19 mouse cellular contexts compared by ENCODE assay signal in the genomic region with DNA sequence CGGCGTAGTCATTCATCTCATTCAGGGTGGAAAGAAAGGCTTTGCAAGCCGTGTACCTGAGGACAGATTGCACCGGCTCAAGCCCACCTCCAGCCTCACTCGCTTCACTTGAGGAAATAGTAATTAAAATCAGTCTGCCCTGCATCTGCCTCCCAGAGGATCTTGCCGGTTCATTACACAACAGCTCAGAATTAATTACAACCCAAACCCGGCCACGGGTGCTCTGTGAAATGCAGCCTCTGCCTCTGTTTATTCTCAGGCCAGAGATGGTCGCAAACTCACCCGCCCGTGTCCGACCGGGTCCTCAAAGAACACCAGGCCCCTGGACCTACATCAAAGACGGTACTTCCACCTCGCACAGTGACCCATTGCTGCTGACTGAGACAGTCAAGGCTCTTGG. TPM values are rescaled to one million over a fixed set of nuclear protein-coding genes. Genes with fewer than 3 reads are reported as not detected.
A peak's percentile ranks its signal among the peaks of the same experiment; 100 is the strongest.
DNase-seq lines count a peak whose midpoint lies in the region; ATAC-seq and TF ChIP-seq lines count a peak whose summit lies in the region.
"Had no signal": no experiment of that assay in that cellular context is flagged by ENCODE, and none has a peak within 500 bp of the region (broad histone marks: within the 10 kb centered on the region; RNA-seq: fewer than 3 reads in every experiment).

No protein-coding gene starts in this region.

- H3K9ac ChIP-seq in neural tube, embryonic 13.5 days: no peak overlapping the region
- no peak overlapping the region for H3K9ac ChIP-seq in hindbrain, postnatal 0 days (replicated peaks; ENCODE audit: low read length)
- H3K9ac ChIP-seq: embryonic facial prominence, embryonic 15.5 days; forebrain, embryonic 12.5 days; heart, embryonic 13.5 days; limb, embryonic 13.5 days; liver, embryonic 14.5 days; midbrain, embryonic 13.5 days had no signal

- no peaks in the 10 kb centered on the region for H3K27me3 ChIP-seq in neural tube, embryonic 13.5 days
- H3K27me3 ChIP-seq in hindbrain, postnatal 0 days (ENCODE audit: insufficient read depth, low read length): no peaks in the 10 kb centered on the region
- H3K27me3 ChIP-seq in forebrain, embryonic 10.5 days (ENCODE audit: poor library complexity, severe bottlenecking): no peaks in the 10 kb centered on the region
- H3K27me3 ChIP-seq in heart, embryonic 10.5 days (ENCODE audit: insufficient read depth, poor library complexity, severe bottlenecking): no peaks in the 10 kb centered on the region
- H3K27me3 ChIP-seq: embryonic facial prominence, embryonic 15.5 days; forebrain, embryonic 12.5 days; heart, embryonic 13.5 days; limb, embryonic 13.5 days; midbrain, embryonic 13.5 days had no signal

- H3K9me3 ChIP-seq in neural tube, embryonic 13.5 days: no peaks in the 10 kb centered on the region
- no peaks in the 10 kb centered on the region for H3K9me3 ChIP-seq in hindbrain, postnatal 0 days (ENCODE audit: low read length)
- H3K9me3 ChIP-seq in forebrain, embryonic 10.5 days: no peaks in the 10 kb centered on the region
- no peaks in the 10 kb centered on the region for H3K9me3 ChIP-seq in heart, embryonic 10.5 days
- H3K9me3 ChIP-seq: embryonic facial prominence, embryonic 15.5 days; forebrain, embryonic 12.5 days; heart, embryonic 13.5 days; midbrain, embryonic 13.5 days had no signal

- H3K27ac ChIP-seq in neural tube, embryonic 13.5 days (replicated peaks): peak overlapping the region; percentile 54
- H3K27ac ChIP-seq in hindbrain, postnatal 0 days: peak overlapping the region; percentile 15; the same call in 1 of the 2 replicates
- no peak overlapping the region for H3K27ac ChIP-seq in forebrain, embryonic 10.5 days
- H3K27ac ChIP-seq in heart, embryonic 10.5 days: no peak overlapping the region
- H3K27ac ChIP-seq: embryonic facial prominence, embryonic 15.5 days; forebrain, embryonic 12.5 days; heart, embryonic 13.5 days; limb, embryonic 13.5 days; liver, embryonic 14.5 days; midbrain, embryonic 13.5 days had no signal

- peaks cover 4% of the 10 kb centered on the region; the same call in 1 of the 2 replicates for H3K4me1 ChIP-seq in neural tube, embryonic 13.5 days (replicated peaks)
- no peaks in the 10 kb centered on the region for H3K4me1 ChIP-seq in hindbrain, postnatal 0 days (ENCODE audit: insufficient read depth, low read length)
- peaks cover 14% of the 10 kb centered on the region; the same call in 1 of the 2 replicates for H3K4me1 ChIP-seq in forebrain, embryonic 10.5 days
- H3K4me1 ChIP-seq in heart, embryonic 10.5 days: peaks cover 16% of the 10 kb centered on the region
- H3K4me1 ChIP-seq: forebrain, embryonic 12.5 days had no signal

- no peak for ATAC-seq in neural tube, embryonic 13.5 days (ENCODE audit: low read depth)
- ATAC-seq in hindbrain, postnatal 0 days: 0 out of 2 replicates have a peak, but pooled peaks have one; percentile 15
- ATAC-seq: intestine, embryonic 16.5 days; midbrain, embryonic 13.5 days had no signal

- WGBS in neural tube, embryonic 13.5 days: 61% methylated on average over 15 of the region's 15 CpGs
- 55% methylated on average over 15 of the region's 15 CpGs for WGBS in hindbrain, postnatal 0 days
- 85% methylated on average over 15 of the region's 15 CpGs for WGBS in forebrain, embryonic 10.5 days
- 91% methylated on average over 15 of the region's 15 CpGs for WGBS in heart, embryonic 10.5 days

- TF ChIP-seq CTCF in hindbrain, postnatal 0 days (IDR thresholded peaks at IDR 0.05; ENCODE audit: low read depth): no peak

- peaks cover 9% of the 10 kb centered on the region for H3K36me3 ChIP-seq in neural tube, embryonic 13.5 days
- peaks cover 4% of the 10 kb centered on the region; the same call in 1 of the 2 replicates for H3K36me3 ChIP-seq in hindbrain, postnatal 0 days (ENCODE audit: insufficient read depth, low read length)
- H3K36me3 ChIP-seq in forebrain, embryonic 10.5 days (replicated peaks): peaks cover 13% of the 10 kb centered on the region
- peaks cover 20% of the 10 kb centered on the region for H3K36me3 ChIP-seq in heart, embryonic 10.5 days

- H3K4me2 ChIP-seq in neural tube, embryonic 13.5 days: no peak overlapping the region
- H3K4me2 ChIP-seq in hindbrain, postnatal 0 days (ENCODE audit: low read depth, low read length): no peak overlapping the region
- H3K4me2 ChIP-seq: embryonic facial prominence, embryonic 15.5 days; forebrain, embryonic 12.5 days; heart, embryonic 13.5 days; limb, embryonic 13.5 days; midbrain, embryonic 13.5 days had no signal

- no peak overlapping the region for H3K4me3 ChIP-seq in neural tube, embryonic 13.5 days
- no peak overlapping the region for H3K4me3 ChIP-seq in hindbrain, postnatal 0 days (ENCODE audit: low read length)
- no peak overlapping the region for H3K4me3 ChIP-seq in forebrain, embryonic 10.5 days
- no peak overlapping the region for H3K4me3 ChIP-seq in heart, embryonic 10.5 days
- H3K4me3 ChIP-seq: embryonic facial prominence, embryonic 15.5 days; forebrain, embryonic 12.5 days; heart, embryonic 13.5 days; limb, embryonic 13.5 days; midbrain, embryonic 13.5 days had no signal

- DNase-seq in neural tube, embryonic 10.5 days (ENCODE audit: extremely low spot score, low spot score): no peak
- DNase-seq in hindbrain, postnatal 0 days (ENCODE audit: low spot score): peak; percentile 35
- peak; percentile 49 for DNase-seq in kidney, postnatal 14 days
- DNase-seq in ovary, postnatal 10 days (ENCODE audit: low spot score): no peak
- no peak for DNase-seq in forebrain, embryonic 10.5 days (ENCODE audit: extremely low spot score, low spot score)
- DNase-seq in heart, embryonic 10.5 days (ENCODE audit: low spot score): no peak
- DNase-seq: adrenal gland, postnatal 14 days; cerebellum, adult 8-10 months; heart, postnatal 36 days; right cerebral cortex, adult 18-20 months; thymus, adult 2 months had no signal

RNA-seq across cellular contexts. Expression of a gene that starts 45.7 kb away (rescaled TPM):
- 21.6 and 28.0 TPM in 2 replicates for polyA plus RNA-seq in neural tube, embryonic 13.5 days (2015; fragmentation: Nextera tagmentation; extraction: Ambion mirVana)
- total RNA-seq in hindbrain, postnatal 0 days (2014; rRNA removed): 20.1 and 24.1 TPM in 2 replicates
- 31.0 and 32.1 TPM in 2 replicates for polyA plus RNA-seq in hindbrain, postnatal 0 days (2015; fragmentation: Nextera tagmentation; extraction: Ambion mirVana)
- polyA plus RNA-seq in forebrain, embryonic 10.5 days (2016; fragmentation: Nextera tagmentation; extraction: Ambion mirVana): 12.5 and 13.3 TPM in 2 replicates
- 17.7 and 21.6 TPM in 2 replicates for polyA plus RNA-seq in heart, embryonic 10.5 days (2016; fragmentation: Nextera tagmentation; extraction: Ambion mirVana)

RNA-seq across cellular contexts. Expression of a gene that starts 56.0 kb away (rescaled TPM):
- polyA plus RNA-seq in neural tube, embryonic 13.5 days (2015; fragmentation: Nextera tagmentation; extraction: Ambion mirVana): 34.9 and 37.3 TPM in 2 replicates
- 49.3 and 52.9 TPM in 2 replicates for total RNA-seq in hindbrain, postnatal 0 days (2014; rRNA removed)
- 28.2 and 31.9 TPM in 2 replicates for polyA plus RNA-seq in hindbrain, postnatal 0 days (2015; fragmentation: Nextera tagmentation; extraction: Ambion mirVana)
- 28.7 and 32.8 TPM in 2 replicates for polyA plus RNA-seq in forebrain, embryonic 10.5 days (2016; fragmentation: Nextera tagmentation; extraction: Ambion mirVana)
- 35.9 and 37.4 TPM in 2 replicates for polyA plus RNA-seq in heart, embryonic 10.5 days (2016; fragmentation: Nextera tagmentation; extraction: Ambion mirVana)

Comparison
In these comparisons a context has a peak if more than half of its experiments do, and no peak if none do; other contexts are left out.
1. H3K27ac ChIP-seq: peak in neural tube, embryonic 13.5 days (single experiment) and hindbrain, postnatal 0 days (single experiment); none in forebrain, embryonic 10.5 days (single experiment) and heart, embryonic 10.5 days (single experiment).
2. DNase-seq: peak in hindbrain, postnatal 0 days (single experiment) and kidney, postnatal 14 days (single experiment); none in neural tube, embryonic 10.5 days (single experiment), ovary, postnatal 10 days (single experiment), forebrain, embryonic 10.5 days (single experiment) and heart, embryonic 10.5 days (single experiment).